Mouse (Mus musculus) retina, postnatal 1 day (tissue): ENCODE data around the gene Spem1.
"Not testable (repeated sequence)": the region's sequence is repeated elsewhere in the genome, so short reads cannot be mapped to it uniquely, and the experiment has no call there.

Experiments used
- DNase-seq: peaks from one replicate; pipeline ENCODE4 v3.0.0-alpha.2; 2012

Spem1 gene

GRCm38 (mm10) chr11:69822080-69822479 lies at the start of gene Spem1:
Spem1 (minus strand) TSS chr11:69822180.
- no peak for DNase-seq

GRCm38 (mm10) chr11:69870289-69871069 lies 48.5 kb upstream of the Spem1 start:
- no peak for DNase-seq

DNA sequence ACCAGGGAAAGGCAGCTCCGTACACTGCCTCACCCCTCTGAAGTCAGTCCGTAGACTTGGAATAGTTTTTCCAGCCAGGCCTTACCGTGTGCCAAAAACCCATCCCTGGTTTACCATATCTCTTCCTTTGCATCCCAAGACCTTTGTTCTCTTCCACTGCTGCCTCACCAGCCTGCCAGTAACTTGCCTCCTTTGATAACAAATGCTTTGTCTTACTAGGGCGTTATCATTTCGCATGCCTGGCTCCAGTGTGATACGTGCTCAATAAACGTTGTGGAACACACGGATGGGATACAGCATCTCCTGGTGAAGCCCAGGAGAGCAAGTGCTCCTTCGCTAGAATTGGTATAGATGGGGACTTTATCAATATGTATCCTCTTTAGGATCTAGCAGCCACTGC lies 45.4 kb upstream of the Spem1 start:
- no peak for DNase-seq

DNA sequence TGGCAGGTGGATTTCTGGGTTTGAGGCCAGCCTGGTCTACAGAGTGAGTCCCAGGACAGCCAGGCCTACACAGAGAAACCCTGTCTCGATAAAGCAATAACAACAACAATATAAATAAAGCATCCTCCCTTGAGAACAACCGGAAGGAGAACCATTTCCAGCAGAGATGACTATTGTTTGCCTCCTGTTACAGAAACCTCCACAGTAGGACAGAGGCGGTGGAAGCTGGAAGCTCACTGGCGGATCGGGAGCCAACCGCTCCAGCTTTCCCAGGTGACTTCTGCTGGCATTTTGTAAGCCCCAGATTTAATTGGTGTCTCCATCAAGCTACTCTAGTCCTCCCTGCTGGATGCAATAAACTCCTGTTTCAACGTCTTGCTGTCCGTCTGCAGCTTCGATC lies 43.6 kb upstream of the Spem1 start:
- no peak for DNase-seq

GRCm38 (mm10) chr11:69864138-69864860 lies 42.3 kb upstream of the Spem1 start:
- no peak for DNase-seq

DNA sequence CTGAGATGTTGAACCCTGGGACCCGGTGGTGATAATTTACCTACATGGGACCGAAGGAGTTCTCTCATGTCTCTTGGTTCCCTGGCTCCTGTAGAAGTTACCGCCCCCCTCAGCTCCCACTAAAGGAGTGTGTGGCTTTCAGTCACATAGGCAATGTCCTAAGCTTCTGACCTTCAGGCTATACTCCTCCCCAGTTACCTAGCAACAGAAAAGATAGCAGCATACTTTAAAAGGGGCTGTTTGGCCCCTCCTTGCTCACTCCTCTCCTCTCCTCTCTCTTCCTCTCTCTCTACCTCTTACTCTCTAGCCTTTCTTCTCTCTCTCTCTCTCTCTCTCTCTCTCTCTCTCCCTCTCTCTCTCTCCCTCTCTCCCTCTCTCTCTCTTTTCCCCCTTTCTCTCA lies 41.7 kb upstream of the Spem1 start:
- not testable (repeated sequence) for DNase-seq

GRCm38 (mm10) chr11:69858113-69858998 lies 36.4 kb upstream of the Spem1 start, which contains the start of gene Tnk1:
Tnk1 (minus strand) TSS chr11:69858730.
- DNase-seq, result no peak

- DNase-seq, result peak; percentile 70
These were observed 33.4 kb upstream of the Spem1 start for GRCm38 (mm10) chr11:69855347-69855746.

GRCm38 (mm10) chr11:69854680-69855079 lies 32.7 kb upstream of the Spem1 start:
- no peak for DNase-seq

- peak; percentile 24 for DNase-seq
These were observed 32.0 kb upstream of the Spem1 start for GRCm38 (mm10) chr11:69853994-69854393.

GRCm38 (mm10) chr11:69850754-69851153 lies 28.8 kb upstream of the Spem1 start:
- no peak for DNase-seq

GRCm38 (mm10) chr11:69849884-69850283 lies 27.9 kb upstream of the Spem1 start:
- no peak for DNase-seq

GRCm38 (mm10) chr11:69849128-69849527 lies 27.1 kb upstream of the Spem1 start:
- no peak for DNase-seq

GRCm38 (mm10) chr11:69848021-69848420 lies 26.0 kb upstream of the Spem1 start:
- DNase-seq, result no peak

GRCm38 (mm10) chr11:69846738-69847688 lies 25.0 kb upstream of the Spem1 start:
- DNase-seq, result no peak

GRCm38 (mm10) chr11:69846198-69846680 lies 24.3 kb upstream of the Spem1 start, which contains the start of gene Plscr3:
Plscr3 (plus strand) TSS chr11:69846376.
- DNase-seq, result peak; percentile 95

GRCm38 (mm10) chr11:69838714-69839104 lies 16.7 kb upstream of the Spem1 start:
- no peak for DNase-seq

GRCm38 (mm10) chr11:69837952-69838713 lies 16.2 kb upstream of the Spem1 start, which contains the start of gene Tmem256:
Tmem256 (plus strand) TSS chr11:69838514.
- DNase-seq, result peak; percentile 99

- no peak for DNase-seq
These were observed 15.6 kb upstream of the Spem1 start, which contains the start of gene Nlgn2 for GRCm38 (mm10) chr11:69837604-69837951. Nlgn2 (minus strand) TSS chr11:69837784.

- peak; percentile 50 for DNase-seq
These were observed 15.0 kb upstream of the Spem1 start for GRCm38 (mm10) chr11:69836703-69837576.
